Mouse (Mus musculus): ENCODE measurements at regions not wholly inside any gene's neighbourhood (a gene's known extent, or its start where the extent isn't known, plus 50 kb on each side); places are given as distances from the start of the nearest gene placed in this dataset.

DNA sequence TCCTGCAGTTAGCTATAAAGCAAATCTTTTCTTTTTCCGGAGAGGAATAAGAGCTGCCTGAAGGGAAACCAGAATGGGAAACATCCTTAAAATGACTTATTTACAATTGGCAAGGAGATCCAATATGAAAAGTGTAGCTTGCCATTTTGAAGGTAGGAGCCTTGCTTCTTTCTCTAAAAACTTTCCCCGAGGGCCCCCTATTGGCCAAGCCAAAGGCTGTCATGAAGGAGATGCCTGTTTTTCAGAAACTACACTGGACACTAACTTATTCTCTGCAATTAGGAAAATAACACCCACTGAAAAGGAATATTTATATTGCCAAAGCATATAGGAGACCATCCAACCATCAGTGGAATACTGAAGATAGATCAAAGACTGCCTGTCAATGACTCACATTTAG is 312.8 kb upstream of the Thrb start:
- ATAC-seq (replicated peaks; ENCODE audit: low read depth, poor library complexity, severe bottlenecking) = no peak

DNA sequence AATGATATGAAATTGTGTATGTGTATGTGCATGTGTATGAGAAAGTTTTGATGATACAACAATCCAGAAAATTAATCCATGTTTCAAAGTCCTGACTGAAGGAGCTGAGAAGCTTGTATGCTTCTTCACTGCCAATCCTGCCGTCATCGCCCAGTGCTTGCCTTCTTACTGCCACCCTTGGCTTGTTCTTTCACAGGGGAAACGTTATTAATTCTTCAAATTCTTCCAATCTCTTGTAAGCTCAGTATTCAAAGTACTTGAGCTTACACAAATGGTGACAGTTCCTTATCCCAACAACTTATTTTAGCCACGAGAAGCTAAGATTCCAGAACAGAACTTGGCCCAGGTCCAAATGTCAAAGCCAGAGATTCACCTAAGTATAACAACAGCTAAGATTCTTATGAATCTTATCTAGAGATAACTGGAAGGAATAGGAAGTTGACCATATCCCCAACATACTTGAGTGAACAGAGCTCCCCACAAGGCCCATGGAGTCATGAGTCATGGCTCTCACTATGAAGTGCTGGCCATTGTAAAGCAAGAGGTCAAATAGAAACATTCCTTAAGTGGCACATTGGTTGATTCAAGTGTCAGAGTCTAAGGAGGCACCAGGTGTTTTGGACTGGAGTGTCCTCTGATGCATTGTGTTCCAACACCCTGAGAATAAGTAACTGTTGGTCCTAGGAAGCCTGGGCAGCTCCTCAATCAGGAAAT is 307.6 kb upstream of the Thrb start:
- no peak for ATAC-seq (replicated peaks; ENCODE audit: low read depth, poor library complexity, severe bottlenecking)

DNA sequence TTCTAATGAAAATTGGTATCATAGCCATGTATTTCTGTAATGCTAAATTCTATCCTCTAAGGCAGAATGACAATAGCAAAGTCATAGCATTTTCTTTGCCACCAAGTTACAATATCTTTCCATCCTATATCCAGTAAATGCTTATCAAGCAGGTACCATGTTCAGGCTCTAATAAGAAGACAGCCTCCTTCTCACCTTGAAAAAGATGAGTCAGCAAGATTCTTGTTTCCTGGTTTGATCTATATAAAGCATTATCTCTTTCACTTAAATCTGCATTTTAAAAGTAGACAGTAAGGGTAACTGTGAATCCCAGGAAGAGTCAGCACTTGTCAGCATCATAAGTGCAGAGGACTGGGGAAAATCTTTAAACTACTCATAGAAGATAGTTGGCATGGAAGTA is 298.2 kb upstream of the Thrb start:
- no peak for ATAC-seq (replicated peaks; ENCODE audit: low read depth, poor library complexity, severe bottlenecking)

DNA sequence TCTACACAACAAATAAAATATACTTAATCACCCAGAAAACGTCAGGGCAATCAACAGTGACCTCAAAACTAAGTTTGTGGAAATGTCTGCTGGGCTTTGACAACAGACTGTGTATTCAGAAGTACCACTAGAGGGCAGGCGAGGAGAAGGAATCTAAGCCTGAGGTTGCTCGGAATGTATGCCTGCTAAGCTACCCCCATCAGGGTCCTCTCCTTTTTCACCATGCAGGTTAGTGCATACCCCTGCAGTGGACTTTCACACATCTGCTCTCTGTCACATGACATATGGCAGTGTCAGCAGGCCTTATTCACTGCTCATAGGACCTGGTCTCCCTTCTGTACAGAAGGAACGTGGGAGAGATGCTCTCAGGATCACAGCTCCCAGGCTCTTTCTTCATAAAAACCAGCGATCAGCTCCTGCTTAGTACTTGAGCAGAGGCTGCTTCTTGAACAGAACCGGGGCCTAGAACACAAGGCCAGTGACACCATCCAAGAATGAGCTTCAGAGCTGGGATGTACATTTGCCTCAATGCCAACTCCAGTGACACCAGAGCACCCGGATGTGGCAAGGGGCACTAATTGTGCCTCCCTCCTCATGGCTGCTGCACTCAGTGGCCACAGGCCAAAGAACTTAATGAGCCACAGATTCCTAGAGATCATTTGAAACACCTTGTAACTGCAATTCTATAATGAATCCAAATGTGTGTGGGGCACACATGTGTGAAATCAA is 257.1 kb upstream of the Thrb start:
- ATAC-seq (replicated peaks; ENCODE audit: low read depth, poor library complexity, severe bottlenecking) = peak; percentile 93

DNA sequence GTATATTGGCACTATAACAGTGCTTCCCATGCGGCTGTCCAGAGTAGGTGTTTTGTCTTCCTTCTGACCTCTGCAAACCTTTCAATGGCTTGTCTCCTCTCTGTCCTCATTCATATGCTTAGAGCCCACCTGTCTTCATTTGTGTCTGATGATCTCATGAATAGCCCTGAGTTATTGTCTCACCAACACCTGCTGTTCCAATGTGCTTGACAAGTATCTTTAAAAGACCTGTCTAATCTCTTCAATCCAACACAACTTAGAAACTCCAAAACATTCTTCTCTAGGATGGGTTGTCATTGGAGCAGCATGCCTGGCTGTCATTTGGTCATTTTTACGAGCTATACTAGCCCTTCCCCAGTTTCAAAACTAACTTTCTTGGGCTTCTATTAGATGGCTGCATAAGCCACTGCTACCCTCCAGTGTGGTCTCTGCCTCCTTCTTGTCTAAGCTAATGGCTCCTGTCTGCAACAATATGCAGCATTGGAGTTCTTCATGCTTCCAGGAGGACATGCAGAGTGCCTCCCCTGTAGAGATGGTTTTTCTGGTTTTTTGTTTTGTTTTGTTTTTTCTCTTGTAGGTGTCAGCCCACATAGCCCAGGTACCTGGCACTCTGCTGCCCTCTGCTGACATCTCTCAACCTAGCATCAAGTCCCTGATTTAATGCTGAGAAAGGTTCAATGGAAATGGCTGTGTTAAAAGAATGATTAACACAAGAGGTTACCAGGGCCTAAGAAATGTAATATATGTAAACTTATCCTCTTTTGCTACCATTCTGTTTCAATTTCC is 254.3 kb upstream of the Thrb start:
- peak; percentile 63 for ATAC-seq (replicated peaks; ENCODE audit: low read depth, poor library complexity, severe bottlenecking)

DNA sequence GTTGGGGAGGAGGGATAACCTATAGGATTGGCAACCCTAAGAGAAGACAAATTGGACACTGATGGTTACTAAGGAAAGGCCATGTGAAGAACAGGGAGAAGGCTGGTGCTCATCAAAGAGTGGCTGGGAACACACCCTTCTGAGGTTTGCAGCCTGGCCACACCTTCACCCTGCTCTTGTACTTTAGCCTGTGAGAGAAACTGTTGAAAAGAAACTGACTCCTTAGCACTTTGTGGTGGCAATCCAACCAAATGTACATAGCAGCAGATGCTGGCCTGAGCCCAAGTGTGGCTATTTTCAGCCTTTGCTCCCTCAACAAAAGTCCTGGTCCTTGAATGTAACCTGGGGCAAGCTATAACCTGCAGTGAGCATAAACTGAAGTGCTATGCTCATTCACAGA is 253.2 kb upstream of the Thrb start:
- ATAC-seq (replicated peaks; ENCODE audit: low read depth, poor library complexity, severe bottlenecking) = no peak

DNA sequence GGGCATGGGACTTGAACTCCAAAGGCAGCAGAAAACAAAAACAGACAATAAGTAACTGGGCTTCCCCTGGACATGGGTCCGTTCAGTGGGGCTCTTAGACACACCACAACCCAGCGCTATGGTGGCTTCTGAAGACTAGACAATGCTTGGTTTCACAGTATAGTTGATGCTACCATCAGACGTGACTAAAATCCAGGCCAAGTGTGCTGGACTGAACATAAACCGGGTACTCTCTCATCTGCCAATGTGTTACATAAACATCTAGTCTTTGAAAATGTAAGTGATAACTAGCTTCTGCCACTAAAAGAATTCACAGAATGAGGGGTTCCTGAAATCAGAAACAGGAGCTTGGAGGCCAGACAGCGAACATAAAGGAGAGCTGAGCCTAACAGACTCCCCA is 251.7 kb upstream of the Thrb start:
- ATAC-seq (replicated peaks; ENCODE audit: low read depth, poor library complexity, severe bottlenecking) = no peak

DNA sequence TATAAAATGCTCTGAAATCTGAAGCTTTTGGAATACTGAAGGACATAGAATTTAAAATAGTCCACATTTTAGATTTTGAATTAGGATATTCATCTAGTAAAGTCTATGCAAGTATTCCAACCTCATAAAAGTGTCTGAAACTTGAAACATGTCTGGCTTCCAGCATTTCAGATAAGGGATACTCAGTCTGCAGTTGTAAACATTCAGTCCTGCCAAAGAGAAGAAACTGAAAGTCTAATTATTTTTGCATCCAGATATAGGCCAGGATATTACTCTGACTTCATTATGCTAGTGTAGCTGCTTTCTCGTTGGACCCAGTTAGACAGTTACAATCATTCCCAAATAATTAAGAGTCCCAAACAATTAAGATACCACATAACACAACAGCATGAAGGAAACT is 251.2 kb upstream of the Thrb start:
- ATAC-seq (replicated peaks; ENCODE audit: low read depth, poor library complexity, severe bottlenecking) = no peak

DNA sequence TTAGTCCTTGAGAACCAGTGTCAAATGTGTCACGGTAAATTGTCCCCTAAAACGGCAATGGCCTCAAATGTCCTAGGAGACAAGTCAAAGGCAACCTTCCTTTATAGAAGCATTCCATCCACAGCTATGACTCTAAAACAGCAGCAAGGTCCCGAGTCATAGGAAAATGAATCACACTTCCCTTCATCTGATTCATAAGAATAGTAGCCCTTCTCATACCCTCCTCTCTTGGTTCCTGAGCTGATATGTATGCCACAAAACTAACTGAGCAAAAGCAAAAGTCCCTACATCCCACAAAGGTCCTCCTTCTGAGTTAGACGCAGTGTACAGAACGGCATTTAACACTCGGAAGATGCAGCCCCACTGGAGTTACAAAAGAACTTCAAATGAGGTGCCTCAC is 250.6 kb upstream of the Thrb start:
- no peak for ATAC-seq (replicated peaks; ENCODE audit: low read depth, poor library complexity, severe bottlenecking)

DNA sequence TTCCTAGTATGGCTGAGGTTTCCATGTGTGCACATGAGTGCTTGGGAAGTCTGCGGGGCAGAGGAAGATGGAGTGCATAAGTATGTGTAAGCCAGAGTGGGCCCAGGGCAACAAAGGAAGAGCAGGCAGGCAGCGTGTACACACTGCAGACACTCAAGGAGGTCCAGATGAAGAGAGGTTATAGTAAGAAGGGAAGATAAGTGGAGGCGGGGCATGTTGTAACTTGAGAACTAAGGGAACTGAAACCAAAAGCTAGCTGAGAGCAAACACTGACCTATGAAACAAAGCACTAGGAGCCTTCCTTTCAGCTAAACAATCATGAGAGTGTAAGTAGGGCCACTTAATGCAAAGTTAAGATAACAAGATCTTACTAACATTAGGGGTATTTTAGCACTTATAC is 249.3 kb upstream of the Thrb start:
- ATAC-seq (replicated peaks; ENCODE audit: low read depth, poor library complexity, severe bottlenecking) = peak; percentile 81

DNA sequence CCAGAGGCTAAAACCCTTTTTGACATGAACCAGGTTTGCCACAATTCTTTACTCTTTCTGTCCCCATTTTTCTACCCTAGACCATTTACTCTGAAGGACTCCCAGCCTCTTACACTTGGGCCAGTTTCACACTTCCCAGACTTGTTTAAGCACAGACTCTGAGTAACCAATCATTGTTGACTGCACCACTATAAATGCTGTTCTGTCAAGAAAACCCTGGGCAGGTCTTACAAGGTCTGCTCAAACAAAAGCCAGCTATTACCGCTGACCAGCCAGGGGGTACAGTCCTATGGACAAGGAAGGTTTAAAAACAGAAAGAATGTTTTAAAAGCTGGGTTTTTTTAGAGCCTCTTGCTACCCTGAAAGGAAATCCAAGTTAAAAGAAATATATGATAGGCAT is 248.8 kb upstream of the Thrb start:
- ATAC-seq (replicated peaks; ENCODE audit: low read depth, poor library complexity, severe bottlenecking) = no peak

DNA sequence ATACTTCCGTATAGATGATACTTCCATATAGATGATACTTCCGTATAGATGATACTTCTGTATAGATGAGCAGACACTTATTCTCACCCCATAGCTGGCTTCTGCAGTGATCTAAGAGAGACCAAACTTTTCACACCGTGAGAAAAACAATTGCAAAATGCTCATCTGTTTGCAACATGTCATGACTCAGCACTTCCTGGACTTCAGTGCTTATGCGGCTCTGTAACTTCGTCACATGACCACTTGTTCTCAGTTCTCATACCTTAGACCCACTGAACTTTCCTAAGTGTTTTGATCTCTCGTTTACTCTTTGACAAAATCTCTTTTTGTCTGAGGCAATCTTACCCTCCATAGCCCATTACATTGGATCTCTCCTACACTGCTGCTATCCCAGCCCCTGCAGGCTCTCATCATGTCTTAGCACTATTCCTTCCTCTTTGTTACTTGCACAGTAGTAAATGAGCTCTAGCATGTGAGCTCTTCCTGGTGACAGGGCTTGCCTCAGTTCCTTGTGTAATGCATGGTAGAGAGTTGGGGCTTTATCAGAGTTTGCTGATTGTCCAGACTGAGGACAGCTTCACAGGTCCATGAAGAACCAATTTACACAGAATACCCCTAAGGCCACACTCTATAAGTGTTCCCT is 245.7 kb upstream of the Thrb start:
- ATAC-seq (replicated peaks; ENCODE audit: low read depth, poor library complexity, severe bottlenecking) = peak; percentile 80

DNA sequence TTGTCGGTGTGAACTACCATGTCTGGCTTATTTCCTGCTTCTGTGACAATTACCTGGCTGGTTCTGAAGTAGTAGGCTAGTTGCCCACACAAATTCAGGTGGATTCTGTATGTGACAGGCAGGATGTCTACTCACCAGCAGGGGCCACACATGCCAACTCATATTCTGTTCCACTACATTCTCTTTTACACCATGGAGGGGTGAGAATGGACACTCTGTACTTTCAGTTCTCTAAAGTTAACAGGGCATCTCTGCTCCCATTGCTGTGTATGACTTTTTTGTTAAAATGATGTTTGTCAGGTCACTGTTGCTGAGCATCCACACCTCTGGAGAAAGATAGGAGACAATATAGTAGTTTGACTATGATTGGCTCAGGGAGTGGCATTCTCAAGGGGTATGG is 232.3 kb upstream of the Thrb start:
- ATAC-seq (replicated peaks; ENCODE audit: low read depth, poor library complexity, severe bottlenecking) = 0 out of 2 replicates have a peak, but pooled peaks have one; percentile 45

DNA sequence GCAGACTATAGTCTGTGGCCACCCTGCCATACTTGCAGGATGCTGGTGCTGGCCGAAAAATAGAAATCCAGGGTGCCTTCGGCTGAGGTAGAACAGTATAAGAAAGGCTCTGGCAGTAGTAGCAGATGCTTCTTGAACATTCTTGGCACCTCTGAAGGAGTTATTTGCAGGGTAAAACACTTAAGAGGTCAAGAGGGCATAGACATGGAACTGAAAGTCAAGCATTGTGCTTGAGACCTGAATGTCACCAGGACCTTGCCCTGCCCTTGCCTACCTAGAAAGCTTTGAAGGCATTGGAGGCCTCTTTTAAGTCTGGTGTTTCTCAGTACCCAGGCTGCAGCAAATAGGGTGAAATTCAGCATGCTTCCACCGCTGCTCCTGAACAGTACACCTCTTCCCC is 230.9 kb upstream of the Thrb start:
- ATAC-seq (replicated peaks; ENCODE audit: low read depth, poor library complexity, severe bottlenecking) = no peak

DNA sequence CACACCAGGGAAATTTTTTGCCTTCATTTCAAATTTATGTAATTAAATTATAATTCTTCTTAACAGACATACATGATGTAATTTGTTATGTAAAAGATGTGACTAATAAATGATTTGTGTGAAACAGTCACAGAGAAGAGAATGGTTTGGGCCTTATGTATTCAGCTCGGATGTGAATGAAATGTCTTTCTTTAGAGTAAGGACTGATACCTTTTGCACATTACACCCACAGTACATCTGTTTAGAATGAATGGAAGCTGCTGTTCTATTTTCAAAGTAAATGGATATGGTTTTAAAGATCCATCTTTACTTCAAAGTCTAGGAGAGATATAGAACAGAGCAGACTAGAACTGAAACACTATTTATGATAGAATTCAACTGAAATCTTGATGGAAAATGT is 226.7 kb upstream of the Thrb start:
- ATAC-seq (replicated peaks; ENCODE audit: low read depth, poor library complexity, severe bottlenecking) = no peak

DNA sequence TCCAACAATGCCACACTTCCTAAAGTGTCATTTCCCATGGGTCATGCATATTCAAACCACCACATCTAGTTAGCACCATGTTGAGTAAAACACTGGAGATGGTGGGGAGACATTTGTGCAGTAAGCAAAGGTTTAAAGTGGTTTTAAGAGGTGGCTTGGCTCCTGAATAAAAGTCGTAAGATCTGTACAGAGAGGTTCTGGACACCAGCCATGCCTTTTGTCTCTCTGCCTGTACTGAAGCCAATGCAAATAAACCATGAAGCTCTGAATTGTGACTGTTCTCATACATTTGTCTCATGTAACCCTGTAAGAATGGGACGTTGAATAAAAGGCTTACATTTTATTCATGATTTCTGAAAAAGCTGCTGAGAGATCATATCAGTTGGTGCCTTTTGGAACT is 202.1 kb upstream of the Thrb start:
- no peak for ATAC-seq (replicated peaks; ENCODE audit: low read depth, poor library complexity, severe bottlenecking)

DNA sequence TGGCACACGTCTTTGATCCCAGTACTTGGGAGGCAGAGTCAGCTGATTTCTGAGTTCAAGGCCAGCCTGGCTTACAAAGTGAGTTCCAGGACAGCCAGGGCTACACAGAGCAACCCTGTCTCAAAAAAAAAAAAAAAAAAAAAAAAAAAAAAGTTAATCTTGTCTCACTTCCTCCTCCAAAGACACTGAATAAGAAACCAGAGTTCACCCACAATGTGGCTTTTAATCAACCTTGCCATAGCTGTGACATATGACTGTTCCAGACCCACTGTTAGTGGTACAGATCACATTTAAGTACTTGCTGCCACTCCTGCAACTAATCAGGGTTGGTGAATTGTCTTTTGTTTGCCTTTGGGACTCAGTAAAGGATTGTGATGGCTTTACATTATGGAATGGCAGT is 181.1 kb upstream of the Thrb start:
- peak; percentile 63; the same call in 1 of the 2 replicates for ATAC-seq (replicated peaks; ENCODE audit: low read depth, poor library complexity, severe bottlenecking)

DNA sequence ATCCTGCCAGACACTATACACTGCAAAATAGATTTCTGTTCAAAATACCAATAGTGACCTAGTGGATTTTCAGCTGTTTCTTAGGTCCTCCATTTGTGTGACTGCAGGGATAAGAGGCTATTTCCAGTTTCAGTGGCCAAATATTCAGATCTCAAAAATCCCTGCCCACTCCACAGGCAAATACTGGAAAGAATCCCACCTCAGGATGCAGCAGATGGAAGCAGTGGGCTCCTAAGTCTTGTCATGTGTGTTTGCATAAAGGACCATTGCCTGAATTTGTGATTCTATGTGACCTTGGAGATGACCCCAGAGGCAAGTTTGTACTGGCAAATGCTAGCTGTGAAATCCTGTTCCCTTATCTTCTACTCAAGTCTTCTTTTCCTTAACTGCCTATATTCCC is 175.2 kb upstream of the Thrb start:
- no peak for ATAC-seq (replicated peaks; ENCODE audit: low read depth, poor library complexity, severe bottlenecking)

DNA sequence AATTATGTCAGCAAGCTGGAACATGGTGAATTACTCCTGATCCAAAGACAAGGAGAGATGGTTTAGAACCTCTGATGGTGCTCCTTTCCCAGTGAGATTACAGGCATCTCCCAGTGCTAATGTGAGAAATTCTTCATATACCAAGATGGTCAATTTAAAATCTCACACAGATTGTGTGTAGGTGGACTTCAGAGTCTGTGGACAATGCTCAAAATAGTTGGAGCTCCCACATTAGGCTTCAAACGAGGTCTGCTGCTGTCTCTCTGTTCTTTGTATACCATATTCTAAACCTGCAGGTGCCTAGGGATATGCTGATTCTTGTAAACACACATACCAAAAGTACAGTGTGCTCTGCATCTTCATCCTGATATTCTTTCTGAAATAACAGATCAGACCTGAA is 146.3 kb upstream of the Thrb start:
- no peak for ATAC-seq (replicated peaks; ENCODE audit: low read depth, poor library complexity, severe bottlenecking)

DNA sequence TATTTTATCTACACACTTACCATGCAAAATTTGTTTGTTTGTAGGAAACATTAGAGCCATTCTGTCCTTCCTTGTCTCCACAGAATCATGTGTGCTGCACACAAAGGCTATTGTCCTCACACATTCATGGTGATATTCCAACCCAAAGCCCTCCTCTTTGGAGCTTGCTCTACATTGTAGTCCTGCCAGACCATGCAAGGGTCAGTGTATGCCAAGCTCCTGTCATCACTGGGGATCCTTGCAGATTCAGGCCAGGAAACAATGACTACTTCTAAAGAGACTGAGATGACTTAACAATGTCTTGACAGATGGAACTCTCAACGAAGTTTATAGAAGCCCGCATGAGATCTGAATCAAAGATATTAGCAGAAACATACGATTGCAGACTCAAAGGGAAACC is 137.4 kb upstream of the Thrb start:
- no peak for ATAC-seq (replicated peaks; ENCODE audit: low read depth, poor library complexity, severe bottlenecking)

DNA sequence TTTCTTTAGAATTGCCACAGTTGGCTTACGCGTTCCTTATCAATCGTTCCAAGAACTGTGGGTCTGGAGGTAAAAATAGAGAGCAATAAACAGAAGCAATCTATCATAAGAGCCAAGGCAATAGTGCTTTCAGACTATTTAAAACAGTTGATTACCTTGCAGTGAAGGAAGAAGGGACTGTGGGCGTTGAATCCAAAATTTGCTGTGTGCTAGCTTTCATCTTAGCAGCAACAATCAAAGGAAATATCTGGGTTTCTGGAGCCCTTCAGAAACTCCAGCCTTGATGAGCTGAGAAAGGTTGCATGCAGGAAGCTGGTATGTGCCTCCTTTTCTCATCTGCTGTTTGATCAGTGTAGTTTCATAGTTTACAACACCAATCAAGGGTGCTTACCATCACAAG is 136.1 kb upstream of the Thrb start:
- ATAC-seq (replicated peaks; ENCODE audit: low read depth, poor library complexity, severe bottlenecking) = no peak
